Mouse (Mus musculus): ENCODE results near the gene Pa2g4. TPM values are rescaled to one million over a fixed set of nuclear protein-coding genes. Genes with fewer than 3 reads are reported as not detected.

The Pa2g4 gene
- total RNA-seq, 2 experiments from 2014 or later = 37.8 to 39.3 TPM

DNA sequence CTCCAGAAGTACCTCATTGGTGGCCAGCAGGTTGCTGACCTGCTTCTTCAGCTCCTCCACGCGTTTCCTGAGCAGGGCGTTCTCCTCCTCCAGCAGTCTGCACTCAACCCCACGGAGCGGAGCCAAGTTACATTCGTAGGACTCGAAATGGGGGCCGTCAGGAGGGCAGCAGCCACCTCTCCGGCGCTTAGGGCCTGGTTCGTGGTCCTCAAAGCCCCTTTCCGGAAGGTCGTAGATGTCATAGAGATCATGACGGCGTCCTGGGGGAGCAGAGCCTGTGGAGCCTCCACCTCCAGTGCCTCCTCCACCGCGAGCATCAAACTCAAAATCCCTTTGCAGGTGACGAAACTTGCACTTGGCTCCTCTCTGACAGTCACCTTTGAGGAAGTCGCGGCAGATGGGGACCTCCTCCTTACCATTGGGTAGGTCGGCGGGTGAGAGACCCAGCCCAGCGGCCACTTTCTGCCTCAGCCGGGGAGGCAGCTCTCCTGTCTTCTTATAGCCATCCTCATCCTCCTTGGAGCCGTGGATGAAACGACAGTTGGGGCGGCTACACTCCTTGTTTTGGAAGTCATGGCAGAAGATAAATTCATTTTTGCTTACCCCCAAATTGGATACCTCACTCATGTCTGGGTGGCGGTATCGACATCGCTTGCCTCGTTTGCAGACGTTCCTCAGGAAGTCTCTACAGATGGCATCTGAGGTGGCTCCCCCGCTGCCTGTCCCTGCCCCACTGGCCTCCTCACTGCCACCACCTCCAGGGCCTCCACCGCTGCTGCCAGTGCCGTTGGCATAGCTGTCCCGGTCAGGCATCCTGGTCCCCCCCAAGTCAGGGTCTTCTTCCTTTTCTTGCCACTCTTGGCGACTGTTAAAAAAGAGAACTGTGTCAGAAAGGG lies 20.9 kb downstream of the Pa2g4 start:
- DNase-seq = peak; percentile 25
- no peak for TF ChIP-seq CTCF (IDR thresholded peaks at IDR 0.05)
- intact Hi-C loops (cut with DNase I) = loop anchor here (10.0 kb wide), 1 partner anchor 170 kb away; the partner anchor contains the start of gene Ankrd52
- Histone ChIP-seq H3K4me3 (no peak overlapping the region), H3K27ac (peak overlapping the region; percentile 97; the same call in 1 of the 2 replicates)

DNA sequence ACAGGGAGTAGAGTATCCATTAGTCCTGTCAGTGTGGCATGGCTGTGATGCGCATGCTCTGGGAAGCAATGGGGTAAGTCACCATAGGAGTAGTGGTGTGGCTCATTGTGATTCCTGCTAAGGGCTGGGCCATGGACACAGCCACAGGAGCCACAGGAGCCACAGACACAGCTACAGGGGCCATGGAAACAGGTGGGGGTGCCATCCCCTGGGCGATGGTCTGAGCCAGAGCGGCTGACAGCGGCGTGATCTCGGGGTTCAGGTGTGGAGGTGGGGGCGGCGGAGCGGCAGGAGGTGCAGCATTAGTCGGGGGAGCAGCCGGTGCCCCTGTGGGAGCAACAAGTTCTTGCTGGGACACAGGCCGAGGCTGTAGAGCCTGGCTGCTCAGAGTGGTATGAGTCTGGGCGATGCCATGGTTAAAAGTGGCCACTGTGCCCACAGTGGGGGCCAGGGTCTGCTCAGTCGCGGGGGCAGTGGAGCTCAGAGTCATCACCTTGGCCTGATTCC lies 21.6 kb downstream of the Pa2g4 start:
- TF ChIP-seq CTCF (IDR thresholded peaks at IDR 0.05) = no peak
- peak; percentile 26 for DNase-seq
- peak overlapping the region; percentile 5; the same call in 1 of the 2 replicates for H3K27ac ChIP-seq
- H3K4me3 ChIP-seq = no peak overlapping the region
- intact Hi-C loops (cut with DNase I) = loop anchor here (10.0 kb wide), 1 partner anchor 169 kb away; the partner anchor contains the start of gene Ankrd52

DNA sequence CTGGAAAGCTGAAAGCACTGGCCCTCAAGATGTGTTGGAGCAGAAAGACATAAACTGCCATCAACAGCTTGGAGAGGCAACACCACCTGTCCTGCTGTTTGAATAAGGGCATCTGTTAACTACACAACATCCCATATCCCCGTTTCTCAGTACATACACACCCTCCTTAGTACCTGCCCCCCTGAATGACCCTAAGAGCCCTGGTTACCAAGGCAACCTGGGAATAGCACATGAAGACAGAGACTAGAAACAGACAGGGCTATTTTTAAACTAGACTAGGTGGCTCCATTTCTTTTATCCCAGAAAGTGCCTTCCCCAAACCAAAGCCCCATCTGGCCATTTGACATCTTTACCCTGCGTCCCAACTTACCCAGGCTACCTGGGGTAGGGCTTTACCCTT lies 22.7 kb downstream of the Pa2g4 start:
- DNase-seq = no peak
- H3K4me3 ChIP-seq = no peak overlapping the region
- H3K27ac ChIP-seq = peak overlapping the region; percentile 16; the same call in 1 of the 2 replicates
- intact Hi-C loops (cut with DNase I) = loop anchor here (10.0 kb wide), 1 partner anchor 168 kb away; the partner anchor contains the start of gene Ankrd52
- TF ChIP-seq CTCF (IDR thresholded peaks at IDR 0.05) = no peak

DNA sequence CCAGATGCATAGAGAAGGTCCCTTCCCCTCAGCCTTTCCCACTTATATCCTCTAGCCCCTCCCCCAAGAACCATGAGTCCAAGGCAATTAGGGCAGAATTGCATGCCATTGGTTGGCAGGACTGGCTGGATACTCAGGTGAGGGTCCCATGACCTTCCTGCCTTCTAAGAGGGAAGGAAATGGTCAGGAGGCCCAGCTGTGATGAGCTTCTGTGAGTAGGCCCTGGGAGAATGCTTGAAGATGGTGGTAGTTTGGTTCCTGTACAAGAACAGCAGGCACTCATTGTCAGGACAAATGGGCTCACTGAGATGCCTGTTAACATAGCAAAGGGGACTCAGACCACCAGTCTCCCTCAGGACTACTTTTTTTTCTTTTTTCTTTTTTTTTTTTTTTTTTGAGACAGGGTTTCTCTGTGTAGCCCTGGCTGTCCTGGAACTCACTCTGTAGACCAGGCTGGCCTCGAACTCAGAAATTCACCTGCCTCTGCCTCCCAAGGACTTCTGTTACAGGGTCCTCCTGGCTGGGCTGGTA lies 27.4 kb downstream of the Pa2g4 start:
- TF ChIP-seq CTCF (IDR thresholded peaks at IDR 0.05) = no peak
- Histone ChIP-seq H3K27ac (no peak overlapping the region), H3K4me3 (no peak overlapping the region)
- intact Hi-C loops (cut with DNase I) = loop anchor here (5.0 kb wide), 1 partner anchor 36 kb away; no protein-coding TSS in a partner anchor
- DNase-seq = no peak

DNA sequence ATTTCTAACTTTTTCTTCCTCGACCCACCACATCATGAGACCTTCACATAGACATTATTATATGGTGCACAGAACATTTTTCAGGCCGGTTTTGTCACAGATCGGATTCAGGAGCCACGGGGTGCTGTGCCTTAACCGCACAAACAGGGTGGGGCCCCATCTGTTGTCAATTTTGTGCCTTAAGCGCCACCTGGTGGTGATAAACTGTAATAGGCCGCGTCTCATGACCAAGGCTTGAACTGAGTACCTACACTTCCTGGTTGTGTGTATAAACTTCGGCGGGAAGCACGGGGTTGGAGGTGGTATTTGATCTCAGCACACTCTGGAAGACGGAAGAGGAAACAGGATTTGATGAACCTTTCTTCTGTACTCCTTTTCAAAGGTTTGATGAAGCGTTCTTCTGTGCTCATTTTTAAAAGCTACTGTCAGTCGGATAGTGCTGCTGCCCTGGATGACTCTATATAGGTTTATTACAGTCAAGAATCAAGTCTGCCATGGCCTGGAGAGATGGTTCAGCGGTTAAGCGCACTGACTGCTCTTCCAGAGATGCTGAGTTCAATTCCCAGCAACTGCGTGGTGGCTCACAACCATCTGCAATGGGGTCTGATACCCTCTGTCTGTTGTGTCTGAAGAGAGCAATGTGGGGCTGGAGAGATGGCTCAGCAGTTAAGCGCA lies 29.4 kb downstream of the Pa2g4 start:
- H3K27ac ChIP-seq = peak overlapping the region; percentile 77
- H3K4me3 ChIP-seq = peak overlapping the region; percentile 57
- DNase-seq = peak; percentile 89
- peak; percentile 90 for TF ChIP-seq CTCF (IDR thresholded peaks at IDR 0.05)
- intact Hi-C loops (cut with DNase I) = loop anchor here (1.0 to 5.0 kb wide), 3 partner anchors 17 to 77 kb away; partner anchors contain the start of gene Smarcc2

DNA sequence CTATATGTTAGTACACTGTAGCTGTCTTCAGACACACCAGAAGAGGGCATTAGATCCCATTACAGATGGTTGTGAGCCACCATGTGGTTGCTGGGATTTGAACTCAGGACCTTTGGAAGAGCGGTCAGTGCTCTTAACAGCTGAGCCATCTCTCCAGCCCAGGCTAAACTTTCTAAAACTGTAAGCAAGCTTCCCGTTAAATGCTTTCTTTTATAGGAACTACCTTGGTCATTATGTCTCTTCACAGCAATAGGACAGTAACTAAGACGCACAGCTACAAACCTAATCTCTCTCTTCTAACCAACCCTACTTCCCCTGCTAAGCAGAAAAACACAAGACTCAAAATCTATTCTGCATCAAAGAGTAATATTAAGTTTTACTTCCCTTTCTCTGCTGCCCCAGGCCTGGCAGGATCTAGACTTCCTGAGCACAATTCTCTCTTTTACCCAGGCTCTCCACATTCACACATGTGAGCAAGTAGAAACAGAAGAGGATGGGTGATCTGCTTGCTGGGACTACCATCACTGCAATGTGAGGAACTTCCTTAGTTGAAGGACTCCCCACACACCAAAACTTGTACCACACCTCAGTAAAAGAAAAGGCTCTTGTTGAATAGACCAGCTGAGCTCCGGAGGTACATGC lies 30.0 kb downstream of the Pa2g4 start:
- no peak for TF ChIP-seq CTCF (IDR thresholded peaks at IDR 0.05)
- Histone ChIP-seq H3K27ac (peak overlapping the region; percentile 77), H3K4me3 (peak overlapping the region; percentile 57)
- DNase-seq = no peak
- intact Hi-C loops (cut with DNase I) = loop anchor here (1.0 to 5.0 kb wide), 3 partner anchors 16 to 76 kb away; partner anchors contain the start of gene Smarcc2

DNA sequence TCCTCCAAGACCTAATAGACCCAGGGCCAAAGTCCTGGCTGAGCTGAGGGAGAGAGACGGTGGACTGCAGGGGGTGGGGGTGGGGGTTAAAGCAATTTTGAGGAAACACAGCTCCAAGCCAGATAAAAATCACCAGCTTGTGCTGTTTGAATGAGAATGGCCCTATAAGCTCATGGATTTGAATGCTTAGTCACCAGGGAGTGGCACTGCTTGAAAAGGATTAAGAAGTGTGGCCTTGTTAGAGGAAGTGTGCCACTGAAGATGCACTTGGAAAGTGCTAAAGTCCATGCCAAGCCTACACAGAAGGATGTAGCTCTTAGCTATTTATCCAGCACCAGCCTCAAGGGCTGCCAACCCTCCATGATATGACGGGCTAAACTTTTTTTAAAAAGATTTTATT lies 30.6 kb downstream of the Pa2g4 start:
- no peak for TF ChIP-seq CTCF (IDR thresholded peaks at IDR 0.05)
- peak overlapping the region; percentile 77; the same call in 1 of the 2 replicates for H3K27ac ChIP-seq
- intact Hi-C loops (cut with DNase I) = loop anchor here (5.0 kb wide), 1 partner anchor 33 kb away; no protein-coding TSS in a partner anchor

DNA sequence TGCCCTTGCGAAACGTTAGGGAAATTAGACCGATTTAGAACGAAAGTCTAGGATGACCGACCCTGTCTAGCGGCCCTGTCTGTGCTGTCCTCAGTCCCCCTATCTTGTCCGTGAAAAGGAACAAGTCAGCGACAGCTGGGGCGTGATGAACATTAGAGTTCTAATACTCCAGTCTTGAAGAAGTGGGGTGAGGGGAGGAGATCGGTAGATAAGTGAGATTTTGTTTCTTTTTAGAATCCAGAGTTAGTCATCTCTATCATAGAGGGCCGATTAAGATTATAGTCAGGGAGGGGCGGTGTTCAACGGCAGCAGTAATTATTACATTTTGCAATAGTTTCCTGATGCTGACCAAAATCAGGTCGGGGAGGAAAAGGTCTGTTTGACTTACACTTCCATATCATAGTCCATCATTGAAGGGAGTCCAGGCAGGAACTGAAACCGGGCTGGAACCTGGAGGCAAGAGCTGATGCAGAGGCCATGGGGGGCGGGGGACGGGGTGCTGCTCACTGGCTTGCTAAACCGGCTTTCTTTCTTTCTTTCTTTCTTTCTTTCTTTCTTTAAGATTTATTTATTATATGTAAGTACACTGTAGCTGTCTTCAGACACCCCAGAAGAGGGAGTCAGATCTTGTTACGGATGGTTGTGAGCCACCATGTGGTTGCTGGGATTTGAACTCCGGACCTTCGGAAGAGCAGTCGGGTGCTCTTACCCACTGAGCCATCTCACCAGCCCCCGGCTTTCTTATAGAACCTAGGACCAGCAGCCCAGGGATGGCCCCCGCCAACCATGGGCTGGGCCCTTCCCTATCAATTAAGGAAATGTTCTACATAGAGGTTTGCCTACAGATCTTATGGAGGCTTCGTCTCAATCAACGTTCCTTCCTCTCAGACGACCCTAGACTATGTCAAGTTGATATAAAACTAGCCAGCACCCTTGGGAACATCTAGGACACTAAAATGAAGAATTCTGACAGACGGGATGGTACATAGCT lies 39.1 kb downstream of the Pa2g4 start:
- no peak for TF ChIP-seq CTCF (IDR thresholded peaks at IDR 0.05)
- no peak for DNase-seq

More for the DNA sequence above, 30.6 kb downstream of the Pa2g4 start:
- H3K4me3 ChIP-seq = no peak overlapping the region
- no peak for DNase-seq

DNA sequence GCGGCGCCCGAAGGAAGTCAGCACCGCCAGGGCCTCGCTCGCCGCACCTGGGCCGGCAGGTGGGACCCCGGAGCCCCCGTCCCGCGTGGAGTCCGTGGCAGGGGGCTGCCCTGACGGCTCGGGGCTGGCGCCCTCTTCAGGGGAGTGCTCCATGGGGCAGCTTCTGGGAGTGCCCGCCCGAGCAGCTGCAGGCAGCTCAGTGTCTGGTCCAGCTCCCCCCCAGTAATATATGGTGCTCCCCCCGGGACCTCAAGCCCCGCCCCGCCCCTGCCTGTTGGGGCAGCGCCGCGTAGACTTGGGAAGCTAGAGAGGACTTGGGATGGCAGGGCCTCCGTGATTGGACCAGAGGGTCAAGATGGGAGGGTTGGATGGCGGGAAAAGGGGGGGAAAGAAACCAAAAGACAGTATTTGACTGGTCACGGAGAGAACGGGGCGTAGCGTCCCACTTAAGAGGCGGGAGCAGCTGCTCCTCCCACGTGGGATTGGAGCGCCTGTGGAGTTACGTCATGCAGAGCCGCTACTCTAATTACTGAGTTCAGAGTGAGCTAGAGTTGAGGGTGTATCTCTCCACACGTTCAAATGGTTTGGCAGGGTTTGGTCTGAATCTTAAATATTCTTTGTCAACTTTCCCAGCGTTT lies 40.0 kb downstream of the Pa2g4 start, which contains the start of gene Esyt1:
Esyt1 (minus strand) TSS at position 201 of the 638 bp plus-strand sequence.
- peak; percentile 69 for TF ChIP-seq CTCF (IDR thresholded peaks at IDR 0.05)
- H3K27ac ChIP-seq = peak within 1 kb of the TSS; percentile 94
- intact Hi-C loops (cut with DNase I) = loop anchor here (5.0 kb wide), 1 partner anchor 33 kb away; the partner anchor contains the start of gene Myl6

More for the DNA sequence above, 39.1 kb downstream of the Pa2g4 start:
- intact Hi-C loops (cut with DNase I) = loop anchor here (5.0 kb wide), 1 partner anchor 34 kb away; the partner anchor contains the start of gene Myl6
- Histone ChIP-seq H3K27ac (peak overlapping the region; percentile 94), H3K4me3 (peak overlapping the region; percentile 85)

More for the DNA sequence above, 40.0 kb downstream of the Pa2g4 start, which contains the start of gene Esyt1:
- peak within 1 kb of the TSS; percentile 85 for H3K4me3 ChIP-seq
- DNase-seq = peak; percentile 97

All from gastrocnemius, adult 2 months (tissue).